Mouse (Mus musculus) brain, embryonic 18.5 days (tissue): Measurements from ENCODE around the gene Txndc12.

Experiments
- DNase-seq: peaks from one replicate; pipeline ENCODE4 v3.0.0-alpha.2; 2012; ENCODE audit warnings: low read depth, low spot score

The Txndc12 gene

GRCm38 (mm10) chr4:108834115-108834970, at the start of gene Txndc12:
Gene Txndc12, plus strand, starts transcription at chr4:108834601.
- DNase-seq: peak; percentile 92

DNA sequence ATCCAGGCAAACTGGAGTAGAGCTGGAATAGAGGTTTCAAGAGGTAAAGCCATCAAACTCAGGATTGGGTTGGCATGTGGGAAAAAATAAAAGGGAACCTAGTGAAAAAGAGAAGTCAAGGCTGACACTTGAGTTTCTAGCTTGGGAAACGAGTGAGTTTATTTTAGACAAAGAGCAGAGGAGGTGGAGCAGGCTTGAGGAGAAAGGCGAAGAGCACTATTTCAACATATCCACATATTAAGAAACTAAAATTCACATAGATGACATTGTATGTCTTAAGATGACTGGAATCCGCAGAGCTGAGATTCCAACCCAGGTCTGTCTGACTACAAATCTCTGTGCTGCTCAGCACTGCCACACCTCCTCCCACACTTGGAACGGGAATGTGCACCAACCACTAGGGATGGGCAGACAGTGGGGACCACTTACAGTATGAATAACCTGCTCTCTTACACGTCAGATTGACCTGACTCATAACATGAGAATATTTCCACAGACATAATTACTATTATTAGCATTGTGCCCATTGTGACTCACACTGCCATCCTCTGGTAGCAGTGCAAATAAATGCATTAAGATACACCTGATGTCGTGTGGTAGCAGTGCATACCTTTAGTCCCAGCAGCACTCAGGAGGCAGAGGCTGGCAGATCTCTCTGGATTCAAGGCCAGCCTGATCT, 45.0 kb upstream of the Txndc12 start:
- DNase-seq: no peak

GRCm38 (mm10) chr4:108790507-108790906, 43.9 kb upstream of the Txndc12 start:
- DNase-seq: no peak

DNA sequence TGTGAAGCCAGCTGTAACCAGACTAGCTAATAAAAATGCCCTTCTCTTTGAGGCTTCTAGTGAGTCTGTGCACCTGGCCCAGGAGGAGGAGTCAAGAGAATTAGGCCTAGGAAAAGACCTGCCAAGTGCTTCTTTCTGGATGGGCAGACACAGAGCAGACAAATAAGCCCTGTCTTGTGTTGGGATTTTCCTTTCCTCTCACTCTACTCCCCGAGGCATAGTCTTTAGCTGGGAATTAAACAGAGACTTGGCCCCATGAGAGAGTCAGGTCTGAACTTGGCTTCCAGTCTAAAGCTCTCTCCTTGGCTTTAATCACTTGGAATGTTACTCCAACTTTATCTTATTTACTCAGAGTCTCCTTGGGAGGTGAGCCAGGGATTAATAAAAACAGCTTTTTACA, 40.5 kb upstream of the Txndc12 start:
- DNase-seq: no peak

GRCm38 (mm10) chr4:108796701-108797100, 37.7 kb upstream of the Txndc12 start:
- DNase-seq: no peak

- no peak for DNase-seq
These were observed 36.1 kb upstream of the Txndc12 start for GRCm38 (mm10) chr4:108798083-108798830.

- no peak for DNase-seq
These were observed 30.9 kb upstream of the Txndc12 start for GRCm38 (mm10) chr4:108803535-108803934.

DNA sequence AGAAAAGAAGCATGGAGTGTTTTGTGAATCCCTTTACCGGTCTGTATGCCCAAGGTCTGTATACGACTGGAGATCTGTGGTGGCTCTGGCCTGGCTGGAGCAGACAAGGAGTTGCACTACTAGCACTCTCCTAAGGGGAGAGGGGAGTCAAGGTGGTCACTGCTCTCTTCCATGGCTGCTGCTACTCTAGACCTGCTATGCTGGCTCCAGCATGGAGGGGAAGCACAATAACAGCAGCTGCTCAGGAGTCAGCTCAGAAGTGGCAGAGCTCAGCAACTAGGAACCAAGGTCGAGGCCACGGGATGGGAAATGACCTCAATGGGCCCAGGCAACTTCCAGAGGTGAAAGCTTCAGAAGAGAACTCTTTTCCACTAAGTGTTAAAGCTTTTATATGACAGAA, 23.3 kb upstream of the Txndc12 start:
- no peak for DNase-seq

GRCm38 (mm10) chr4:108811550-108811949, 22.9 kb upstream of the Txndc12 start:
- no peak for DNase-seq

- no peak for DNase-seq
These were observed 8.7 kb upstream of the Txndc12 start for GRCm38 (mm10) chr4:108825677-108826076.

- no peak for DNase-seq
These were observed 8.3 kb upstream of the Txndc12 start for GRCm38 (mm10) chr4:108826096-108826495.

- DNase-seq: no peak
These were observed 7.8 kb upstream of the Txndc12 start for GRCm38 (mm10) chr4:108826643-108827042.

DNA sequence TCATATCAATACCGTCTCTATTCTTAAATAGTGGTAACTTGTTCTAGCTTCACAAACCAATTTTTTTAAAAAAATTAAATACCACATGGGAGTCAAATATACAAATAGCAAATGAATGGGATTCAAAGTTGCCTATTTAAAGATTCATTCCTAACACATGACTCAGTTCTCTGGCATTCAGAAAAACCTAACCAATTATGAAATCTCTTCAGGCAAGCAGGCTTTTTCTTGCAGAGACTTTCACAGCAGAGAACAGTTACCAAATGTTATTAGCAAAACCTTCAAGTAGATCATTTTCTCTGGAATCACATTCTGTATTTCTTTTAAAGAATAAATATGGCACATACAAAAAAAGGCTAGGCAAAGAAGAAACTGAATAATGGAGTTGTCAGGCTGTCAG, 3.7 kb upstream of the Txndc12 start:
- DNase-seq: no peak

GRCm38 (mm10) chr4:108832916-108833827, 1.2 kb upstream of the Txndc12 start, which contains the start of gene Btf3l4:
Gene Btf3l4, minus strand, starts transcription at chr4:108833614.
- peak; percentile 92 for DNase-seq

DNA sequence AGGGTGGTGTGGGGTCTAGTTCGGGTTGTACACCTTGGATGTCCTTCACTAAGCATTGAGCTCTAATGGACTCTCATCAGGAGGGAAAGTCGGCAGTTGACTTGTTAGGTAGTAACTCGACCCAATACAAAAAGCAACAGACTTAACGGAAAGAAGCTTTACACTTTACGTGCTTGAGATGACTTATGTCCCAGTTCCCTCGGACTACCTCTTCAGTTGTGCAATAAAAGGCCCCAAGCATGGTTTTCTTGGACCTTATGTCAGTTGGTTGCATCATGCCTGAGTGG, 630 bp upstream of the Txndc12 start:
- DNase-seq: no peak

- no peak for DNase-seq
These were observed 540 bp downstream of the Txndc12 start for GRCm38 (mm10) chr4:108834971-108835311.

DNA sequence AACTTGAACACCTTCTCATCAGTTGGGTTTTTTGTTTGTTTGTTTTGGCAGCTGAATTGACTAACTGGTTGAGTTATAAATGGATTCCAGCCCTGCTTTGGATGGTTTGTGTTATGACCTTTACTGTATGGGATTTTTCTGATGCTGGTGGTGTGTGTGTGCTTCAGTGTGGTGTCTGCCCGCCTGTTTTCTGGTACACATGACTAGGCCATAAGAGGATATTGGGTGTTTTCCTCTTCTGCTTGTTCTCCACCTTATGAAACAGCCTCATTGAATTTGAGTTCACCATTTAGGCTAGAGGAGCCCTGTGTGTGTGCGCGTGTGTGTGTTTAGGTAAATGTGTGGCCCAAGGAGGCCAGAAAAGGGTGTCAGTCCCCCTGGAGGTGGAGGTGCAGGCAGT, 1.1 kb downstream of the Txndc12 start:
- no peak for DNase-seq

GRCm38 (mm10) chr4:108838031-108838430, 3.6 kb downstream of the Txndc12 start:
- DNase-seq: no peak

DNA sequence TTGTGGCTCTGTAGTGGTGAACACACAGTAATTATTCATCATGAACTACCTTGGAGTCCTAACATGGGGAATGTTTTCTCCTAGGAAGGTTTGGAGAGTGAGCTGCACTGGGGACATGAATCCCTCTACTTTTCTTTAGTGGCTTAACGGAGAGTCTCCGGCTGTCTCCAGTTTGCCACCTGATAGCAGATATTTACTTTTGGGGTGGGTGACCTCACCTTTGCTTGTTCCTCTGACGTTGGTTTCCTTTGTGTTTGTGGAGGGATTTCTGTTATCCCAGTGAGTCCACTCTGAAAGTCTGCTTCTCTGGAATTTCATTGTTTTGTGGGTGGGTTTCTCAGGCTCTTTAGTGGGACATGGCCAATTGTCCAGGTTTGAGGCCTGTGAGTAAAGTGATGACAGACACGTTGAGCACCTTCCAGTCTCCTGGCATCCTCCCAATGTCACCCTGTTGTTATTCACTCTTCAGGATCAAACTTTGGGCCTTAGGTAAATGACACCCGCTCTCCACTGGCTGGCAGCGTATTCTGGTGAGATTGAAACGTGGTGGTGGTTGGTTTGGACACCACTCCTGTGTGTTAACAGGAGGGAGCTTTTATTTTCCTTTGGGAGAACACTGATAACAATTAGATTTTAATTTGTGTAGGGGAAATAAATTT, 7.6 kb downstream of the Txndc12 start:
- DNase-seq: no peak

DNA sequence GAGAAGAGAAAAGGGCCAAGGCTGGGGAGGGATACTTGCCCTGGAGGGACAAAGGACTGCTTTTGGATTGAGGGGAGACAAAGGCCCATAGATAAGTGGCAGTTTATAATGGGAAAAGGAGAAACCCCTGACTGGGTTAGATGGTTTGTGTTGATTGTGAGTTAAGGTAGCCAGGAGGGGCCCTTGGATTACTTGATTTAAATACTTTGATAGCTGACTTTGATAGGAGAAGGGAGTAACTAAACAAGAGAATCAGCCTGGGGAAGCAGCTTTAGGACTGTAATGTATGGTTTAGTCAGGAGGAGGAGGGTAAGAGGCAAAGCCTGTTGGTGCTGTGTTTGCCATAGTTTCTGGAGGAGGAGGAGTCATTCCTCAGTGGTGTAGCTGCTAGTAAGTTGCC, 8.9 kb downstream of the Txndc12 start:
- DNase-seq: no peak
